Mouse (Mus musculus) hindbrain, embryonic 12.5 days (tissue): Measurements from ENCODE around the gene Irs1. TPM values are rescaled to one million over a fixed set of nuclear protein-coding genes. Genes with fewer than 3 reads are reported as not detected.

ENCODE experiments used
- ATAC-seq: fragments of 200-750 bp; cut with Nextera tagmentation; 2 replicates; pipeline ENCODE4 v1.8.0; 2017; ENCODE audit warnings: moderate TSS enrichment; ENCODE audit not compliant: low FRiP score
- H3K27ac ChIP-seq: fragments of 300-500 bp; sonication (generic); 2 replicates; pipeline ENCODE4 v1.5.1; 2016; ENCODE audit warnings: mild to moderate bottlenecking
- H3K27me3 ChIP-seq: fragments of 300-500 bp; sonication (generic); 2 replicates; pipeline ENCODE4 v1.6.1; 2016; ENCODE audit warnings: mild to moderate bottlenecking
- H3K36me3 ChIP-seq: fragments of 300-500 bp; sonication (generic); 2 replicates; pipeline ENCODE4 v1.6.1; 2016; ENCODE audit warnings: mild to moderate bottlenecking
- H3K4me1 ChIP-seq: fragments of 300-500 bp; sonication (generic); 2 replicates; pipeline ENCODE4 v1.6.1; 2016
- H3K4me2 ChIP-seq: fragments of 300-500 bp; sonication (generic); replicated peaks from 2 replicates; pipeline ENCODE4 v1.6.1; 2016; ENCODE audit warnings: mild to moderate bottlenecking
- H3K4me3 ChIP-seq: fragments of 300-500 bp; sonication (generic); 2 replicates; pipeline ENCODE4 v1.5.1; 2016; ENCODE audit warnings: mild to moderate bottlenecking
- H3K9ac ChIP-seq: fragments of 300-500 bp; sonication (generic); 2 replicates; pipeline ENCODE4 v1.6.1; 2016; ENCODE audit warnings: mild to moderate bottlenecking, moderate library complexity
- H3K9me3 ChIP-seq: fragments of 300-500 bp; sonication (generic); replicated peaks from 2 replicates; pipeline ENCODE4 v1.6.1; 2016; ENCODE audit warnings: mild to moderate bottlenecking
- WGBS: fragments of 180-500 bp; shearing (Covaris S2); methylation state at CpG from one replicate; pipeline ENCODE4 v1.1.7; 2016; 5-methylcytosine and 5-hydroxymethylcytosine counted together
- polyA plus RNA-seq: library from polyadenylated mRNA; unstranded; fragments of >200 nt; fragmentation: Nextera tagmentation; extraction: Ambion mirVana; gene quantifications from 2 replicates; pipeline ENCODE4 v1.2.1, GENCODE M21; 2016

Gene Irs1
- 17.8 and 18.2 TPM in 2 replicates for polyA plus RNA-seq

DNA sequence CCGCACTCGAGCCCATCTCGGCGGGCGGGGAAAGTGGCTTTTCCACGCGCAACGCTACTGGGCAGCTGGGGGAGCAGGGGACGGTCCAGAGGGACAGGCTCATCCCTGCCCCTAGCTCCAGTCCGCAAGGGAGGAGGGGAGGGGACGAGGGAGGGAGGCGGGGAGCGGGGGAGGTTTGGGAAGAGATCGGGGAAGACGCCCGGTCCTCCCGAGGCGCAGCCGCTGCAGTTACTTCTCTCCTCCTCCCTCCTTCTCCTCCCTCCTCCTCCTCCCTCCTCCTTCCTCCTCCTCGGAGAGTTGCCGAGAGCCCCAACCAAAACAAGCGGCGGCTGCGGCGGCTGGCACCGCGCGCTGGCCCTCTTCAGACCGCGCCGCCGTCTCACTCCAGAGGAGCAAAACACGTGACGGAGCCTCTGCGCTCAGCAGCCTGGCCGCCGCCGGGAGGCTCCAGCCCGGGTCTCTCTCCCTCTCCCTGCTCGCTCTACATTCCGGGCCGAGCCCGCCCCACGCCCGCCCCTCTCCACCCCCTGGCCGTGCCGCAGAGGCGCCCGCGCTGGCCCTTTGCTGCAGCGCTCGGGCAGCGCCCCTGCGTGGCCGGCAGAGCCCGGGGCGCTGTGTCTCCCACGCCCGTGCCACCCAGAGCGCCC lies at the start of gene Irs1:
Irs1 (minus strand) TSS at position 266 of the 647 bp plus-strand sequence.
- Histone ChIP-seq H3K9ac (peak within 1 kb of the TSS; percentile 85), H3K27me3 (no peaks in the 10 kb centered on the region), H3K4me2 (peak within 1 kb of the TSS; percentile 64), H3K36me3 (peaks cover 13% of the 10 kb centered on the region; the same call in 1 of the 2 replicates), H3K9me3 (no peaks in the 10 kb centered on the region), H3K27ac (peak within 1 kb of the TSS; percentile 99), H3K4me1 (peaks cover 47% of the 10 kb centered on the region), H3K4me3 (peak within 1 kb of the TSS; percentile 70)
- ATAC-seq, result peak; percentile 81
- under 1% methylated on average over 54 of the region's 60 CpGs for WGBS

DNA sequence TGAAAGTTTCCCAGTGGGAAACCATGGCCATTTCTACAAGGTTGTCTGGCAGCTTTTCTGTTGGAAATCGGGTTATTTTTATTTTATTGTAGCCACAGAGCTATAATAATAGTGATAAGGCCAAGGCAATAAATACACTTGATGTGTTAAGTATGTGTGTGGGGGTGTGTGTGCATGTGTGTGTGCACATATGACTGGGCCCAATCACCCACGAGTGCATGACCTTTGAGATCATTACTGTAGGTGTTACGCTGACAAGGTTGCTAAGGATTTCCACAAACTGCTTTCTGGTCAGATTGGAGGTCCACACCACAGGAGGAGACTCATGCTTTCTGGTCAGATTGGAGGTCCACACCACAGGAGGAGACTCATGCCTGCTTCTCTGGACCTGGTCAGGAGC lies 43.3 kb upstream of the Irs1 start:
- ATAC-seq, result no peak
- 92% methylated on average over 3 of the region's 3 CpGs for WGBS
- Histone ChIP-seq H3K27ac (no peak overlapping the region), H3K9ac (no peak overlapping the region), H3K4me1 (0 out of 2 replicates have a peak, but pooled peaks cover 3% of the 10 kb centered on the region), H3K4me3 (no peak overlapping the region), H3K4me2 (no peak overlapping the region), H3K27me3 (no peaks in the 10 kb centered on the region), H3K36me3 (no peaks in the 10 kb centered on the region), H3K9me3 (no peaks in the 10 kb centered on the region)

- peak overlapping the region; percentile 55; the same call in 1 of the 2 replicates for H3K27ac ChIP-seq
- H3K4me2 ChIP-seq, result no peak overlapping the region
- no peak overlapping the region for H3K9ac ChIP-seq
- H3K27me3 ChIP-seq, result no peaks in the 10 kb centered on the region
- peak; percentile 87 for ATAC-seq
- H3K4me1 ChIP-seq, result peaks cover 5% of the 10 kb centered on the region; the same call in 1 of the 2 replicates
- H3K4me3 ChIP-seq, result no peak overlapping the region
- no peaks in the 10 kb centered on the region for H3K36me3 ChIP-seq
- H3K9me3 ChIP-seq, result no peaks in the 10 kb centered on the region
Measured at GRCm38 (mm10) chr1:82329954-82330247, 38.7 kb upstream of the Irs1 start.

DNA sequence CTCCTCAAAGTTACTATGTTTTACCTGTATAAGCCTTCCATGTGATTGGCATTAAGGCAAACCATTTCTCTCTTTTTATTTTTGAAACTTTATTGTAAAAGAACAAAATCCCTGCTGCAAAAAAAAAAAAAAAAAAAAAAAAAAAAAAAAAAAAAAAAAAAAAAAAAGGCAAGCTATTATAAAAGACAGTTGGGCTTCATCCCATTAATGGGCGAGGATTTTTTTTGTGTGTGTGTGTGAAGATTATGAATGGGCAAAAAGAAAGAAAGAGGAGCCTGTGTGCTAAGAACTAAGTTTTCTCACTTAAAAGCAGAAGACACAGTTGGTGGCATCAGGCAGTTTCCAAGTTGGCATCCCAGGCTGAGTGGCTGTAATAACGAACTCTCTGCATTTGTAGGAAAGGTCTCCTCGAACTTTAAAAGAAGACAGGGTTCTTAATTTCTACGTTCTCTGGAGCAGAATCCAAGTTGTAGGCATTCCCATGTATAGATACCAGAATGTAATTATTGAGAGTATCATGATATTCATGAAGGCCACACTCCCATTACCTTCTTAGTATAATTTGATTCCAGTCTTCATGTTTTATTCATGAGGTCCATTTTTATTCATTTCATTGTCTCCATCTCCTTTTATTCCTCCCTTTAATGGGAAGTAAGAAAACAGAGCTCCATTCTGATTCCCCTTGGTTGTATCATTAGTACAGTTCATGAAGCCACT lies 38.2 kb upstream of the Irs1 start:
- Histone ChIP-seq H3K27me3 (no peaks in the 10 kb centered on the region), H3K36me3 (no peaks in the 10 kb centered on the region), H3K27ac (peak overlapping the region; percentile 55; the same call in 1 of the 2 replicates), H3K9ac (no peak overlapping the region), H3K9me3 (no peaks in the 10 kb centered on the region), H3K4me2 (no peak overlapping the region), H3K4me1 (peaks cover 9% of the 10 kb centered on the region), H3K4me3 (no peak overlapping the region)
- 49% methylated on average over 4 of the region's 4 CpGs for WGBS
- ATAC-seq, result peak; percentile 11; the same call in 1 of the 2 replicates

DNA sequence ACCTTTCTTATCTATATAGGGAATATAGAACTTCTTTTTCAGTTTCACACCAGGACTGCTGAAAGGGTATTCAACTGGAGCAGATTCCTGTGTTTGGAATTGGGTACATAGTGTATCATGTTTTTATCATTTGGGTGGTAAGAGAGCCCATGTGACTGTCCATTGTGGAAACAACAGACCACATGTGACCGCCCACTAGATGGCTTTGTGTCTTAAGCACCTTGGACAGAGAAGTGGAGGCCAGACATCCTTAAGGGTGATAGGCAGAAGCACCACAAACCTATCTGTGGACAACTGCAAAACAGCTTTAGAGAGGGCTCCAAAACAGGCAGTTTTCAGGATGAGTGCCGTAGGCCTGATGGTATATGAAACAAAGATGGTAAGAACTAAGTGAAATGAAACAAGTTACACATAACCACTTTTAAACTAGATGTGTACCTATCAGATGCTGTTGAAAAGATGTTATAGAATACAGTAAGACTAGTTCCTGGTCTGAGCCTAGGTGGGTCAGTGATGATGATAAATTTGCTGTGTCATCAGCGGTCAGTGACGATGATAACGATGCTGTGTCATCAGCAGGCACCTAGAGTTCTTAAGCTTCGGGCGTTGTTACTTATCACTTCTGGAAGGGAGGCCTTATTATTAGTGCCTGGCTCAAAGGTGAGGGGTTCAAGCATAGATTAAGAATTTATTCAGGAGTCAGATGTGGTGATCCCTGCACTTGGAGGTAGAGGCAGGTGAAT lies 37.0 kb upstream of the Irs1 start:
- H3K27me3 ChIP-seq, result no peaks in the 10 kb centered on the region
- ATAC-seq, result no peak
- H3K4me2 ChIP-seq, result no peak overlapping the region
- H3K4me3 ChIP-seq, result no peak overlapping the region
- no peak overlapping the region for H3K27ac ChIP-seq
- H3K4me1 ChIP-seq, result peaks cover 15% of the 10 kb centered on the region
- no peak overlapping the region for H3K9ac ChIP-seq
- no peaks in the 10 kb centered on the region for H3K36me3 ChIP-seq
- H3K9me3 ChIP-seq, result no peaks in the 10 kb centered on the region
- WGBS, result 94% methylated on average over 7 of the region's 7 CpGs

DNA sequence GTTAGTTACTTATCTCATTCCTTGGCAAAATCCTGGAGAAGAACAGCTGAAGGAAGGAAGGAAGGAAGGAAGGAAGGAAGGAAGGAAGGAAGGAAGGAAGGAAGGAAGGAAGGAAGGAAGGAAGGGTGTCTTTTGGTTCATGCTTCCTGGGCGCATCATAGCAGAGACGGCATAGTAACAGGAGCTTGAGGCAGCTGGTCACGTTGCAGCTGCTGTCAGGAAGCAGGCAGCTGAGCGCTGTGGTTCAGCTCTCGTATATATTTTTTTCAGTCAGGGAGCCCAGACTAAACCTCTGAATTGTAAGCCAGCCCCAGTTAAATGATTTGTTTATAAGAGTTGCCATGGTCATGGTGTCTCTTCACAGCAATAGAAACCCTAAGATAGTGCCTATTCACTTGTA lies 34.9 kb upstream of the Irs1 start:
- H3K4me1 ChIP-seq, result peaks cover 28% of the 10 kb centered on the region
- no peak overlapping the region for H3K27ac ChIP-seq
- H3K4me2 ChIP-seq, result no peak overlapping the region
- 78% methylated on average over 5 of the region's 5 CpGs for WGBS
- H3K9ac ChIP-seq, result no peak overlapping the region
- no peaks in the 10 kb centered on the region for H3K9me3 ChIP-seq
- no peak overlapping the region for H3K4me3 ChIP-seq
- no peaks in the 10 kb centered on the region for H3K27me3 ChIP-seq
- no peak for ATAC-seq
- no peaks in the 10 kb centered on the region for H3K36me3 ChIP-seq

- 19% methylated on average over 4 of the region's 4 CpGs for WGBS
- Histone ChIP-seq H3K27me3 (no peaks in the 10 kb centered on the region), H3K9me3 (no peaks in the 10 kb centered on the region), H3K27ac (peak overlapping the region; percentile 46; the same call in 1 of the 2 replicates), H3K4me1 (peaks cover 37% of the 10 kb centered on the region), H3K4me3 (no peak overlapping the region), H3K36me3 (no peaks in the 10 kb centered on the region), H3K4me2 (no peak overlapping the region), H3K9ac (no peak overlapping the region)
- ATAC-seq, result no peak
Measured at GRCm38 (mm10) chr1:82324131-82324785, 33.0 kb upstream of the Irs1 start.

DNA sequence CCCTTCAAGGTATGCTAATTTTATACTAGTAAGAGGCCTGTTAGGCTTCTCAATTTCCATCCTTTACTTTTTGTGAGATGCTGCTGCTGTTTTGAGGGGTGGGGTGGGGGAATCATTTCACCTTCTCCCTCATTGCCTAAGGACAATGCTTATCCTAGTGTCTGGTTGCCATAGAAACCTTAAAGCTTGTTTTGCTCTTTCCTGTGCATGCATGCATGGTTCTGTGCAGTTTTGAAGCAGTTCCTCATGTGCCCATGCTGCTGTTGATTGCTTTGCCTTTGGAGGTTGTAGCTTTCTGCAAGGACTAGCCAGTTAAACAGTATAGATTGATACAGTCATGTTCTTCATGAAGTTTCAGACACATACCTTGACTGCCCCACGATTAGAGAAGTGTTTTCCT lies 30.2 kb upstream of the Irs1 start:
- H3K36me3 ChIP-seq, result no peaks in the 10 kb centered on the region
- 74% methylated on average over 1 of the region's 1 CpGs for WGBS
- H3K27ac ChIP-seq, result peak overlapping the region; percentile 80; the same call in 1 of the 2 replicates
- no peaks in the 10 kb centered on the region for H3K9me3 ChIP-seq
- no peak overlapping the region for H3K4me2 ChIP-seq
- H3K27me3 ChIP-seq, result no peaks in the 10 kb centered on the region
- H3K4me1 ChIP-seq, result peaks cover 43% of the 10 kb centered on the region
- no peak overlapping the region for H3K4me3 ChIP-seq
- ATAC-seq, result no peak
- H3K9ac ChIP-seq, result no peak overlapping the region

DNA sequence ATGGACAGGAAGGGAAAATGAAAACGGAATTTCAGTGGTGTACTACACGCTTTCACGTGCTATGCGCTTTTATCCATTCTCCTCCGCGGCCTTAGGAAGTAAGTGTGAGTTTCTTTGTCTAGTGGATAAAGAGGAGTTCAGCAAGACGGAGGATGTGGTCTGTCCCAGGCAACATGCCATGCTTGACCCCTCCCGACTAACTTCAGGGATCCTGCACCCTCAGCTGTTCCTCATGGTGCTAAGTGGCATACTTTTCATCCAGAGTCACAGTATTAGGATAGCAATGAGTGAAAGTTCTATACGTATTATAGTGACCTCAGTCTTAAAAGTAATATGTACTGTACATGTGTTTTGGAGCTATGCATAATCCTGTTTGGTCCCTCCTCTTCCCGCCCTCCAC lies 29.6 kb upstream of the Irs1 start:
- H3K4me1 ChIP-seq, result peaks cover 43% of the 10 kb centered on the region
- ATAC-seq, result peak; percentile 6
- H3K36me3 ChIP-seq, result no peaks in the 10 kb centered on the region
- H3K4me2 ChIP-seq, result peak overlapping the region; percentile 34
- peak overlapping the region; percentile 80 for H3K27ac ChIP-seq
- no peak overlapping the region for H3K4me3 ChIP-seq
- 58% methylated on average over 10 of the region's 10 CpGs for WGBS
- no peaks in the 10 kb centered on the region for H3K9me3 ChIP-seq
- H3K27me3 ChIP-seq, result no peaks in the 10 kb centered on the region
- 0 out of 2 replicates have a peak overlapping the region, but pooled peaks have one; percentile 8 for H3K9ac ChIP-seq

DNA sequence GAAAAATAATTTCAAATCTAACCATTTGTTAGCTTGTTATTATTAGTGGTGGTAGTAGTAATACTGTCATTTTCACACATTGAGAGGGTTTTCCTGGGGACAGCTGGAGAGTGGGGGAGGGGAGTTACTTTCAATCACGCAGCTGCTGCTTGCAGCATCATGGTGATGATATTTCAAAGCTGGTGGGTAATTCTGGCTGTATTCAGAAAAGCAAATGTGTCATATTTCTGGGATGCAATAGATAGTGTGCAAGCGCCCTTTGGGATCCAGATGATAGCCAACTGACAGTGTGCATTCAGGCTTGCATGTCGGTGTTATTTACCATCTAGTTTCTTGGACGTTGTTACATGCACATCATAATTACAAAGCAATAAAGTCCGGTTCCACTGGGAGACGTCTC lies 29.2 kb upstream of the Irs1 start:
- Histone ChIP-seq H3K27ac (peak overlapping the region; percentile 80), H3K27me3 (no peaks in the 10 kb centered on the region), H3K4me2 (peak overlapping the region; percentile 34), H3K4me1 (peaks cover 43% of the 10 kb centered on the region), H3K4me3 (no peak overlapping the region), H3K36me3 (no peaks in the 10 kb centered on the region), H3K9ac (0 out of 2 replicates have a peak overlapping the region, but pooled peaks have one; percentile 8), H3K9me3 (no peaks in the 10 kb centered on the region)
- WGBS, result 51% methylated on average over 6 of the region's 6 CpGs
- peak; percentile 13 for ATAC-seq

DNA sequence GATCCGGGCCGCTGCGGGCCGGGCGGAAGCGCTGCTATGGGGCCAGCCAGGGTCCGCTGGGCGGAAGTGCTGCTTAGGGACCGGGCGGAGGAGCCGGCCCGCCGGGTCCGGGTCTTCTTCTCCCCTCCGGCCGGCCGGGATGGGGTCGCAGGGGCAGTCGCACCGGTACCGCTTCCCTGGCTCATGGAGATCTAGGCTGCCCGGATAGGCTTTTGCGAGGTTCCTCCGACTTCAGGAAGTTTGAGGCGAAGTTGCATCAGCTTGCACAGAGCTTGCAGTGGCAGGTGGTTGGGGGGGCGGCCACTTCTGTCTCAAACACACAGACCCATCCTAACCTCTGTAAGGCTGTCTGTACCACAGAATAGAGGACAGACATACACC lies 25.5 kb upstream of the Irs1 start:
- H3K4me3 ChIP-seq, result peak overlapping the region; percentile 85
- 0 out of 2 replicates have a peak, but pooled peaks cover 3% of the 10 kb centered on the region for H3K27me3 ChIP-seq
- H3K36me3 ChIP-seq, result no peaks in the 10 kb centered on the region
- H3K9me3 ChIP-seq, result no peaks in the 10 kb centered on the region
- H3K4me1 ChIP-seq, result peaks cover 27% of the 10 kb centered on the region
- WGBS, result under 1% methylated on average over 25 of the region's 26 CpGs
- no peak; the same call in none of the 2 replicates for ATAC-seq
- peak overlapping the region; percentile 97 for H3K27ac ChIP-seq
- peak overlapping the region; percentile 91 for H3K9ac ChIP-seq
- peak overlapping the region; percentile 74 for H3K4me2 ChIP-seq
